Mouse (Mus musculus): Measurements from ENCODE around the gene Ptgis. TPM values are rescaled to one million over a fixed set of nuclear protein-coding genes. Genes with fewer than 3 reads are reported as not detected.

The Ptgis gene
- polyA plus RNA-seq, 1 experiment from 2014 or later: 4.4 TPM

DNA sequence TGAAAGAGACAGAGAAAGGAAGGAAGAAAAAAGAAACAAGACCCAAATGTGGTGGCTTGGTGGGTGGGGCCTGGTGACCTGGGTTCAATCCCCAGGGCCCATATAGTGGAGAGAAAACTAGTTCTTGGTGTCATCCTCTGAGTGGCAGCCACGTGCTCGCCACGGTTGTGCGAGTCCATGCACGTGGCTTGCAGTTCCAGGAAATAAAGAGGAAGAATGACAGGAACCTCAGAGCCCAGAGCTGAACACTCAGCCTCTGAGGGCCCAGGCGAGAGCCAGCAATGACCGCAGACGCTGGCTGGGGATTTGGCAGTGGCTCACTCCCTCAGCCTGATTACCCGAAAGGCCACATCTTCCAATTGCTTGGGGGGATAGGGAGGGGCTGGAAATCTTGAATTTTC is 30.7 kb upstream of the Ptgis start:
- no peaks in the 10 kb centered on the region for H3K27me3 ChIP-seq
- H3K9ac ChIP-seq: no peak overlapping the region
- no peak overlapping the region for H3K4me3 ChIP-seq
- H3K4me1 ChIP-seq: no peaks in the 10 kb centered on the region
- no peak overlapping the region for H3K27ac ChIP-seq
- H3K9me3 ChIP-seq (replicated peaks): no peaks in the 10 kb centered on the region
- 88% methylated on average over 9 of the region's 9 CpGs for WGBS
- no peak for ATAC-seq
- no peak overlapping the region for H3K4me2 ChIP-seq
- H3K36me3 ChIP-seq (ENCODE audit: poor library complexity, severe bottlenecking): no peaks in the 10 kb centered on the region

GRCm38 (mm10) chr2:167270496-167270895 is 30.1 kb upstream of the Ptgis start:
- H3K4me1 ChIP-seq: no peaks in the 10 kb centered on the region
- H3K9ac ChIP-seq: no peak overlapping the region
- H3K36me3 ChIP-seq (ENCODE audit: poor library complexity, severe bottlenecking): no peaks in the 10 kb centered on the region
- no peak overlapping the region for H3K4me3 ChIP-seq
- no peak overlapping the region for H3K27ac ChIP-seq
- no peaks in the 10 kb centered on the region for H3K27me3 ChIP-seq
- no peaks in the 10 kb centered on the region for H3K9me3 ChIP-seq (replicated peaks)
- no peak overlapping the region for H3K4me2 ChIP-seq
- no peak for ATAC-seq
- 82% methylated on average over 3 of the region's 3 CpGs for WGBS

- no peak overlapping the region for H3K9ac ChIP-seq
- H3K4me1 ChIP-seq: no peaks in the 10 kb centered on the region
- H3K4me3 ChIP-seq: no peak overlapping the region
These were observed 28.3 kb upstream of the Ptgis start for GRCm38 (mm10) chr2:167268721-167269120.

DNA sequence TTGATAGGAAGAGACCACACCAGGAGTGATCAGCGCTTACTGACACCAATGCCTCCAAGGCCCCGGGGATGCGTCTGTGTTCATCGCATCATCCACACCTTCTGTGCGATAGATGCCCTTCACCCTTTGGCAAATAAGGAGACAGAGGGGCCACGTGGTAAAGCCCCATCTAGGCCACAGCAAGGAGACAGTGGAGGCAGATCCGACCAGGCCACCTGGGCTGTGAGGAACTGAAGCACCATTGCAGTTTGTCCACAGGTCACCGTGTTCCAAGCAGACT is 27.9 kb upstream of the Ptgis start:
- 89% methylated on average over 8 of the region's 8 CpGs for WGBS

More at GRCm38 (mm10) chr2:167268721-167269120, 28.3 kb upstream of the Ptgis start:
- H3K27me3 ChIP-seq: no peaks in the 10 kb centered on the region
- H3K4me2 ChIP-seq: no peak overlapping the region
- H3K36me3 ChIP-seq (ENCODE audit: poor library complexity, severe bottlenecking): no peaks in the 10 kb centered on the region
- ATAC-seq: no peak
- no peak overlapping the region for H3K27ac ChIP-seq
- 100% methylated on average over 1 of the region's 1 CpGs for WGBS
- H3K9me3 ChIP-seq (replicated peaks): no peaks in the 10 kb centered on the region

GRCm38 (mm10) chr2:167267531-167268410 is 27.4 kb upstream of the Ptgis start:
- H3K4me2 ChIP-seq: no peak overlapping the region
- no peaks in the 10 kb centered on the region for H3K27me3 ChIP-seq
- H3K9me3 ChIP-seq (replicated peaks): no peaks in the 10 kb centered on the region
- no peak overlapping the region for H3K4me3 ChIP-seq
- H3K9ac ChIP-seq: no peak overlapping the region
- 85% methylated on average over 14 of the region's 14 CpGs for WGBS
- H3K4me1 ChIP-seq: no peaks in the 10 kb centered on the region
- H3K27ac ChIP-seq: no peak overlapping the region
- H3K36me3 ChIP-seq (ENCODE audit: poor library complexity, severe bottlenecking): no peaks in the 10 kb centered on the region
- no peak for ATAC-seq

More for the DNA sequence above, 27.9 kb upstream of the Ptgis start:
- H3K9me3 ChIP-seq (replicated peaks): no peaks in the 10 kb centered on the region
- no peak overlapping the region for H3K4me2 ChIP-seq
- ATAC-seq: no peak
- H3K27ac ChIP-seq: no peak overlapping the region
- H3K36me3 ChIP-seq (ENCODE audit: poor library complexity, severe bottlenecking): no peaks in the 10 kb centered on the region
- no peak overlapping the region for H3K4me3 ChIP-seq
- no peaks in the 10 kb centered on the region for H3K4me1 ChIP-seq
- no peak overlapping the region for H3K9ac ChIP-seq
- H3K27me3 ChIP-seq: no peaks in the 10 kb centered on the region

- WGBS: 93% methylated on average over 10 of the region's 10 CpGs
- ATAC-seq: no peak
- H3K9ac ChIP-seq: no peak overlapping the region
- no peaks in the 10 kb centered on the region for H3K9me3 ChIP-seq (replicated peaks)
- no peak overlapping the region for H3K27ac ChIP-seq
- H3K36me3 ChIP-seq (ENCODE audit: poor library complexity, severe bottlenecking): no peaks in the 10 kb centered on the region
- H3K4me3 ChIP-seq: no peak overlapping the region
- H3K4me2 ChIP-seq: no peak overlapping the region
- H3K4me1 ChIP-seq: no peaks in the 10 kb centered on the region
- no peaks in the 10 kb centered on the region for H3K27me3 ChIP-seq
These were observed 25.8 kb upstream of the Ptgis start for GRCm38 (mm10) chr2:167266231-167266630.

GRCm38 (mm10) chr2:167265806-167266205 is 25.4 kb upstream of the Ptgis start:
- Histone ChIP-seq H3K36me3 (ENCODE audit: poor library complexity, severe bottlenecking) (no peaks in the 10 kb centered on the region), H3K4me1 (no peaks in the 10 kb centered on the region), H3K4me2 (no peak overlapping the region), H3K9me3 (replicated peaks) (no peaks in the 10 kb centered on the region), H3K4me3 (no peak overlapping the region), H3K27ac (no peak overlapping the region), H3K27me3 (no peaks in the 10 kb centered on the region), H3K9ac (no peak overlapping the region)
- WGBS: 66% methylated on average over 4 of the region's 5 CpGs
- no peak for ATAC-seq

- Histone ChIP-seq H3K4me3 (no peak overlapping the region), H3K27me3 (no peaks in the 10 kb centered on the region), H3K9me3 (replicated peaks) (no peaks in the 10 kb centered on the region), H3K4me1 (no peaks in the 10 kb centered on the region), H3K9ac (no peak overlapping the region), H3K36me3 (ENCODE audit: poor library complexity, severe bottlenecking) (no peaks in the 10 kb centered on the region), H3K4me2 (no peak overlapping the region), H3K27ac (no peak overlapping the region)
- no peak for ATAC-seq
- 88% methylated on average over 2 of the region's 2 CpGs for WGBS
These were observed 24.6 kb upstream of the Ptgis start for GRCm38 (mm10) chr2:167265021-167265420.

GRCm38 (mm10) chr2:167263931-167264330 is 23.5 kb upstream of the Ptgis start:
- no peak for ATAC-seq
- WGBS: 89% methylated on average over 11 of the region's 11 CpGs
- Histone ChIP-seq H3K4me3 (no peak overlapping the region), H3K27me3 (no peaks in the 10 kb centered on the region), H3K4me1 (no peaks in the 10 kb centered on the region), H3K9me3 (replicated peaks) (no peaks in the 10 kb centered on the region), H3K36me3 (ENCODE audit: poor library complexity, severe bottlenecking) (no peaks in the 10 kb centered on the region), H3K27ac (no peak overlapping the region), H3K9ac (no peak overlapping the region), H3K4me2 (no peak overlapping the region)

DNA sequence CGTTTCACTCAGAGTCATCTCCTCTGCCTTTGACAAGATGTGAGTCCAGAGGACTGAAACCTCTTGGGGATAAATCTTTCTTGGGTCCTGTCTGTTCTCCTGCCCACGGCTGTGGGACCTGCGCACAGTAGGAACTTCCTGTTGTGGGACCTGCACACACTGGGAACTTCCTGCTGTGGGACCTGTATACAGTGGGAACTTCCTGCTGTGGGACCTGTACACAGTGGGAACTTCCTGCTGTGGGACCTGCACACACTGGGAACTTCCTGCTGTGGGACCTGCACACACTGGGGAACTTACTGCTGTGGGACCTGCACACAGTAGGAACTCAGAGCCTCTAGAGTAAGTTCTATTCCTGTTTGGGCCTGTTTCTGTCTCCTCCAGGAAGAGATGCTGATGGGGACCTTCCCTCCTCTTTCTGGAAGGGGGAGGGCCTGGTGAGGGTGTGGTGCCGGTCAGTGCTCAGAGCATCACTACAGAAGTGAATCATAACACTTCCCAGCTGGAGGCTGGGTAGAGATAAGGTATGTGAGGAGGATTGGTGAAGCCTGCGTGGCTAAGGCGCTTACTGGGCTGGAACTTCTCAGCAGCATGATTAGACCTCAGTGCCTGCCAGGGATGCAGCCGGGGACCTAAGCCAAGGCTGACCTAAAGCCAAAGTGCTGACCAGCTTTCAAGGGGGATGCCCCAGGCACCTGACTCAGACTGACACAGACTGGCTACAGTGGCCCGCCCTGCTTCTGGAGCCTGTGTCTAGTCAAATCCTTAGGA is 22.8 kb upstream of the Ptgis start:
- no peaks in the 10 kb centered on the region for H3K9me3 ChIP-seq (replicated peaks)
- H3K27me3 ChIP-seq: no peaks in the 10 kb centered on the region
- H3K9ac ChIP-seq: no peak overlapping the region
- WGBS: 91% methylated on average over 8 of the region's 8 CpGs
- H3K27ac ChIP-seq: no peak overlapping the region
- no peak overlapping the region for H3K4me3 ChIP-seq
- no peaks in the 10 kb centered on the region for H3K4me1 ChIP-seq
- no peaks in the 10 kb centered on the region for H3K36me3 ChIP-seq (ENCODE audit: poor library complexity, severe bottlenecking)
- no peak for ATAC-seq
- H3K4me2 ChIP-seq: no peak overlapping the region

DNA sequence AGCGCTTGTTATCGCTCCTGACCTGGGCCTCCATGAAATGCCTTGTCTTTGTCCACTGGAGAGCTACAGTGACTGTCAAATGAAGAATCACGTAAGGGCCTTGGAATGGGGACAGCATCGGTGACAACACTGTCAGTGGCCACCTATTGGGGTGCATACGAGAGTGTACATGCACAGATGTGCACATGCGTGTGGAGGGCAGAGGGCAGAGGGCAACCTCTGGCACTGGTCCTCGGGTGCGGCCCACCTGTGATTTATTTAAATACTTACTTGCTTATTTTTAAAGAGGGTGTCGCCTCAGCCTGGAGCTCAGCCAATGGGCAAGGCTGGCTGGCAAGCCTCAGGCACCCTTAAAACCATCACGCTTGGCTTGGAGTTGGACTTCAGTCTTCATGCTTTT is 22.0 kb upstream of the Ptgis start:
- no peak for ATAC-seq
- no peak overlapping the region for H3K9ac ChIP-seq
- WGBS: 93% methylated on average over 10 of the region's 10 CpGs
- no peak overlapping the region for H3K27ac ChIP-seq
- H3K4me2 ChIP-seq: no peak overlapping the region
- no peaks in the 10 kb centered on the region for H3K4me1 ChIP-seq
- H3K9me3 ChIP-seq (replicated peaks): no peaks in the 10 kb centered on the region
- no peaks in the 10 kb centered on the region for H3K27me3 ChIP-seq
- H3K4me3 ChIP-seq: no peak overlapping the region
- no peaks in the 10 kb centered on the region for H3K36me3 ChIP-seq (ENCODE audit: poor library complexity, severe bottlenecking)

DNA sequence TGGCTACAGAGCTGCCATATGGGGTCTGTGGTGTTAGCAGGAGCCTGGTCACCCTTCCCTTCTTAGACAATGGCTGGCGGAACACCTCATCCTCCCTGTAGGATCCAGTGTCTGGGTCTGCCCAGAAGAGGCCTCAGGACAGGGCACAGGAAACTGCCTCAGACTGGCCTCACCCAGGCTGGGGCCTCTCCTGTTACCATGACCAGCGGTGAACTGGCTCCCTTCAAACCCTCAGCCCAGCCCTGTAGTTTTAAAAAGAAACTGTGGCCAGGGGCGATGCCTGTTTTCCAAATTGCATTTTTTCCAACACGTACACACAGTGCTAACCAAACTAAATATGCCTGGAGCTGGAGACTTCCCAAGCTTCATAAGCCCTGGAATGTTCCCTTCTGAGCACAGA is 20.7 kb upstream of the Ptgis start:
- Histone ChIP-seq H3K27me3 (no peaks in the 10 kb centered on the region), H3K9ac (no peak overlapping the region), H3K27ac (no peak overlapping the region), H3K36me3 (ENCODE audit: poor library complexity, severe bottlenecking) (no peaks in the 10 kb centered on the region), H3K9me3 (replicated peaks) (no peaks in the 10 kb centered on the region), H3K4me1 (no peaks in the 10 kb centered on the region), H3K4me2 (no peak overlapping the region), H3K4me3 (no peak overlapping the region)
- 87% methylated on average over 4 of the region's 4 CpGs for WGBS
- ATAC-seq: no peak
